Mouse (Mus musculus) ES-CJ7 (cell line): Measurements from ENCODE around the gene 6030458C11Rik.
"Not testable (repeated sequence)": the region's sequence is repeated elsewhere in the genome, so short reads cannot be mapped to it uniquely, and the experiment has no call there.

Source experiments
- DNase-seq: peaks from one replicate; pipeline ENCODE4 v3.0.0; 2011; ENCODE audit warnings: low read depth, low spot score

Gene 6030458C11Rik

DNA sequence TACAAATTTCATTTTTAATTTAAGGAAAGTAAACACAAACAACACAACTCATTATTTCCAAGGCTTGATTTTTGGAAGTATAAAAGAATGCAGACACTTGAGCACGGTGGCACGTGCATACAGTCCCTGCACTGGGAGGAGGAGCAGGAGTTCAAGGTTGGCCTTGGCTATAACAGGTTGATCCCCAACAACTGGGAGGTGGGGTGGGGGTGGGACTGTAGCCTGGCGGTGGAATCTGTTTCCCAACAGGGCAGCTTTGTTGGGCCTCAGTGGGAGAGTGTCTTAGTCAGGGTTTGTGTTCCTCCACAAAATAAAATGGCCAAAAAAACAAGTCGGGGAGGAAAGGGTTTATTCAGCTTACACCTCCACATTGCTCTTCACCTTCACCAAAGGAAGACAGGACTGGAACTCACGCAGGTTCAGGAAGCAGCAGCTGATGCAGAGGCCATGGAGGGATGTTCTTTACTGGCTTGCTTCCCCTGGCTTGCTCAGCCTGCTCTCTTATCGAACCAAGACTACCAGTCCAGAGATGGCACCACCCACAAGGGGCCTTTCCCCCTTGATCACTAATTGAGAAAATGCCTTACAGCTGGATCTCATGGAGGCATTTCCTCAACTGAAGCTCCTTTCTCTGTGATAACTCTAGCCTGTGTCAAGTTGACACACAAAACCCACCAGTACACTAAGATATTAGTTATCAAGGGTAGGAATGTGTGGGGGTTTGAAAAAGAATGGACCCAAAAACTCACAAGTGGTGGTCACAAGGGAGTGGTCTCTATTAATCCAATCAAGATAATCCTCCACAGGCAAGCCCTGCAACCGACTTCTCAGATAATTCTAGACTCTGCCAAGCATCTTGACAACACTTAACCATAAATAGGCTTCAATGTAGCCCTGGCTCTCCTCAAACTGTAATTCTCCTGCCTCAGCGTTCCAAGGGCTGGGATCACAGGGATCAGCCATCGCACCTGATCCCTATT lies 1.7 kb downstream of the 6030458C11Rik start:
- DNase-seq, result peak; percentile 28

DNA sequence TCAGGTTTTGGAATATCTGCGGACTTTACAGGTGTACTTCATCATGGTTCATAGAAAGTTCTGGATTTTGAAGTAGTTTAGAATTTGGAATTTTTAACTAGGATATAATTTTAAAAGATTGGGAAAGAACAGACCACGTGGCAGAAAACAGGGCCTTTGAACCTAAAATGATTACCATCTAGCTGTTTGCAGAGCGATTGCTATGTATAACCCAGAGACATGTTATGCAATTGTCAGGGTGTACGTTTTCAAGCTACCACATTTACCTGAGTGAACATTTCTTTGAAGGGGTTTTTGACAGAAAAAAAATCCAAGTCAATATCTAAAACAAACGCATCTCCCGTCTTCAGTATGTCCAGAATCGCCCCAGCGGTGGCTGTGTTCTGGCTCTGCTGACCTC lies 6.9 kb downstream of the 6030458C11Rik start:
- no peak for DNase-seq

DNA sequence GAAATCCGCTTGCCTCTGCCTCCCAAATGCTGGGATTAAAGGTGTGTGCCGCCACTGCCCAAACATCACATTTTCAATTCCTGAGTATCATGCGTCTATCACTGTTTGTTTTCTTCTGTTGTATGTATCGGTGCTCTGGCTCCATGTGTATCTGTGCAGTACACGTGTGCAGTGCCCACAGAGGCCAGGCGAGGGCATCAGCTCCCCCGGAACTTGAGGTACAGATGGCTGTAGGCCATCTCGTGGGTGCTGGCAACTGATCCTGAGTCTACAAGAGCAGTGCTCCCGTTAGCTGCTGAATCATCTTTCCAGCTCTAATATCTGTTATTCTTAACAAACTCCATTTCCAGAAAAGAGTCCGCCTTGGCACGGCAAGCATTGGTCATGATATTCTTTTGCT lies 11.8 kb downstream of the 6030458C11Rik start:
- DNase-seq, result peak; percentile 60

DNA sequence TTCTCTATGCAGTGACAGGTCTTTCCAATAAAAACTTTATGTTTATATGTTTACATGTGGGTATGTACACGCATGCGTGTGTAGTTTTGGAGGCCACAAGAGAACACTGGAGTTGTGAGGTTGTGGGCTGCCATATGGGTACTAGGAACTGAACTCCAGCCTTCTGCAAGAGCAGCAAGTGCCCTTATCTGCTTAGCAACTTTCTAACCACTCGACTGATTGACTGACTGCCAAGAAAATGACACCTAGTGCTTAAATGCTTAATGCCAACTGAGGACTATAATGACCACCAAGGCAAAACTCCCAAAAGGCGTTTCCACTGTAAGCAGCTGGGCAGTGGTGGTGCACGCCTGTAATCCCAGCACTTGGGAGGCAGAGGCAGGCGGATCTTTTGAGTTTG lies 15.1 kb downstream of the 6030458C11Rik start:
- DNase-seq, result no peak

DNA sequence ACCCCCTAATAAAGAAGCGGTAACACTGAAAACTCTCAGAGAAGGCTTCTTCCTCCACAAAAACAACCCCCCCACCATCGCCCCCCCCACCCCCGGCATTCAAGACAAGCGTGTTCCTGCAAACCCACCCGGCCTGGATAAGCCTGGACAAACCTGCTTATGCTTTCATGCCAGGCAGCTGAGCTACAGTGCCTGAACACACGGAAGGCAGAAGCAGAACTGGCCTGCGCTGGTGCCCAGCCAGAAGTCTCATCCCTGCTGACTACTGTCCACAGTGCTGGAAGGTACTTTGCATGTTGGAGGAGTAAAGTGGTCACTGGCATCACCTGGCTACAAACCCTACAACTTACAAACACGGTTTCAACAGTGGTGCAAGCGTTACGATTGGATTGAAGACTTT lies 17.4 kb downstream of the 6030458C11Rik start:
- no peak for DNase-seq

DNA sequence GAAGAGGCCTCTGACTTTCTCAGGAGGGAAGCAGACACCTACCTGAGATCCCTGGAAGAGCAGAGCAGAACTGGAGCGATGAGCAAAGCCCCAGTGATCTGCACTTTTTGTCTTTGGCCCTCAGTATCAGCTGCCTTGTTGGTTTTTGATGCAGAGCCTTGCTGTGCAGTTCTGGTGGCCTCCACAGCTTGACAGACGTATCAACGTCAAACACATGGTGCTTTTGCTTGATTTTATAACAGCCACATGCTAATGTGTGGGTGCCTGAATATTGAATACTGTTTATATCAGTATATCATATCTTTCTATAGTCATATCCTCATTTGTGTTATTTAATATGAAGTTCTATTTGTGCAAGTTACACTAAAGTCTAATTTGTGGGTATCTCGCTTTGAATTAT lies 19.4 kb downstream of the 6030458C11Rik start:
- DNase-seq, result no peak

DNA sequence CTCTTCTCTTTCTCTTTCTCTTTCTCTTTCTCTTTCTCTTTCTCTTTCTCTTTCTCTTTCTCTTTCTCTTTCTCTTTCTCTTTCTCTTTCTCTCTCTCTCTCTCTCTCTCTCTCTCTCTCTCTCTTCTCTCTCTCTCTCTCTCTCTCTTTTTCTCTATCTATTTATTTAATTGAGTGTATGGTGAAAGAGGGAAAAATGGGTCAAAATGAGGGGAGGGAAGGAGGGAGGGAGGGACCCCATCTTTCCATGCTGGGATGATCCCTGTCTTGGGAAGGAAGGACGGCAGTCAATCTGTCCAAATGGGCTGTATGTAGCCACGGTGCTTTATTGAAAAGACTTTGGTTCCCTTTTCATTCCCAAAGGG lies 23.3 kb downstream of the 6030458C11Rik start:
- not testable (repeated sequence) for DNase-seq

DNA sequence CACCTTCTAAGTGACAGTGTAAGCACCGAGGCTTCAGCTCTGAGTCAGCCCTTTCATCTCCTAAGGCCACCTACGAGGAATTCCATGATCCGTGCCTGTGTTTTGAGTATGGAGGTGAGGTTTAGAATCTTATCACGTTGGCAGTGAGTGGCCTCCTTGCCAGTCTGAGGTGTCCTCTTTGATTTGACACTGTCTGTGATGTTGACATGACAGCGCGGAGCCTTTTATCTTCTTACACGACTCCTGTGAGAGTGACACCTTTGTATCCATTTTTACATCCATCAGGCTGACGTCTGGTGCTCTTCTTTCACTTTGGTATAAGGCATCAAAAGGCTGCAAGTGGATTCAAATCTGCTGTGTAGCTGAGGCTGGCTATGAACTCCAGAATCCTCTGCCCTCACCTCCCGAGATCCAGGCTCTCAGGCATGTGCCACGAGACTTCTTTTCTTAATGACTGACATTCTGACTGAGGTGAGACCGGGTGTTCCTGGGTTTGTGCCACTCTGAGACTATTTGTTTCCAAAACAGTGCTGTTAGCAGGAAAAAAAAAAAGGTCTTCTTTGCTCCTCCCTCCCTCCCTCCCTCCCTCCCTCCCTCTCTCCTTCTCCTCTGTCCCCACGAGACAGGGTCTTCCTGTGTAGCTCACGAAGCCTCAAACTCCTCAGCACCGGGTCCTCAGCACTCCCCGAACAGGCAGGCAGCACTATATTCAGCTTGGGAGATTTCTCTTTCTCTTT lies 23.9 kb downstream of the 6030458C11Rik start:
- DNase-seq, result no peak

DNA sequence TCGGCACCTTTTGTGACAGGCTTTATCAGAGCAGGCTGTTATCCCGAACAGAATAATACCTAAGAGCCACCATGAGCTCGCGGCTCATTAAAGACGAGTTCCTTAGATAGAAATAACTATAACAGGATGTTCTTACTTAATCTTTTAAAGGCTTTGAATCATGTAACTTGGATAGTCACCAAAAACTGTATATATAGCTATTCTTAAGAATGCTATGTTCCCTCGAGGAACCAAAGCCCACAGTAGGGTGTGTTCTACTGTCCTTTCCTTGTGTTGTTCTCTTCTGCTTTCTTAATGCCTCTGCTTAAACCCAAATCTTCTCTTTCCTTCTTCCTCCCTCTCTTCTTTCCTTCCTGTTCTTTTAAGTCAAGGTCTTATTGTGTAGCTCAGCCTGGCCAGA lies 26.4 kb downstream of the 6030458C11Rik start:
- DNase-seq, result no peak

DNA sequence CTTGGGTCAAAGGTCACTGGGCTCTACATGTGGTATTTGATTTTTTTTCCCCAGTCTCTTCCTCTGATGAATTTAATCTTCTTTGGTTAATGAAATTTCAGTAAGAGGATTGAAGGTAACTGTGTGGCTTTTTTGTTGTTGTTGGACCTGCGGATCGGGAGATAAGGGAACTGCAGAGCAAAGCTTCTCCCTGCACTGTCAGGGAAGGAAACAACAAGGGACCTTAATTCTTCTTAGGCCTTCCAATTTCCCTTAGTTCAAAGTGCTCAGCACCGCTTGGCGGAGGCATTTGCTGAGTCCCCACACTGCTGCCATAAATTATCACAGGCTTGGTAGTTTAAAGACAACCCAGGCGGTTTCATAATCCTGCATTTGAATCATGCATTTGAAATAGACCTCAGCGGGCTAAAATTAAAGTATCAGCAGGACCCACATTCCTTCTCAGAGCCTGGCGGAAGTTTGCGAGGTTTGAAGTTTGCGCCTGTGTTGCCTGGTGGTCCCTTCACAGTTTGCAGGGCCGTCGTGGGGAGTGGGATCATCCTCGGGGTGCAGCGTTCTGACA lies 28.5 kb downstream of the 6030458C11Rik start:
- DNase-seq, result no peak

DNA sequence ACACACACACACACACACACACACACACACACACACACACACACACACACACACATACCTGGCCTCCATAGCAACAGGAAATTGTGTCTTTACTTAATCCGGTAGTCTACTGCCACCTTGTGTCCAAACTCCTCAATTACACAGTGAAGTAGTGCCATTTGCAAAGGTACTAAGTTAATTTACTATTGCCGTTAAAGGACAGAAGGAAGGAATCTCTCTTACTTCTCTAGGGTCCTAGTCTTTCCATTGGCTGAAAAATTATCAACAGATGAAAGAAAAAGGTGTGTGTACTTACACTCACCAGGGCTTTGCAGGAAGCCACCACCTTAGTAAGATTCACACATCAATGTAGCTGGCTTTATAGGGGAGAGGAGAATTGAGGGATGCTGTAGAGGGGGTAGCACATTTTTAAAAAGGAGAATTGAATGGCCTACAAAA lies 29.0 kb downstream of the 6030458C11Rik start:
- DNase-seq, result peak; percentile 92

DNA sequence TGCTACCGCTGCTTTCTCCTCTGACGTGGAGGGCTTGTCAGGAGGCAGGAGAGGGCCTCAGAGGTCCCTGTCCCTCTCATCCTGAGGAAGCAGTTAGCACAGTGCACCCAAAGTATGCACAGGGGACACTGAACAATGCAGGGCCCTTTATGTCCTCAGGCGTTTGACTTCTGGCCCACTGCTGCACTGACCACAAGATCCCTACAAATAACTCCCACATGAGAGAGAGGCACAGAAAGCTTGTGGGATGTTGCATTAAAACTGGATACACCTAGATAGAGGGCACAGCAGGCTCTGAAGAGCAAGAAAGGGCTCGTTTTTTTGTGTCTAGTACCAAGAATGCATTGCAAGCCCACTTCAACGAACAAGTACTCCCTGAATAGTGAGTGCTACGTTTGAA lies 30.1 kb downstream of the 6030458C11Rik start:
- DNase-seq, result no peak

DNA sequence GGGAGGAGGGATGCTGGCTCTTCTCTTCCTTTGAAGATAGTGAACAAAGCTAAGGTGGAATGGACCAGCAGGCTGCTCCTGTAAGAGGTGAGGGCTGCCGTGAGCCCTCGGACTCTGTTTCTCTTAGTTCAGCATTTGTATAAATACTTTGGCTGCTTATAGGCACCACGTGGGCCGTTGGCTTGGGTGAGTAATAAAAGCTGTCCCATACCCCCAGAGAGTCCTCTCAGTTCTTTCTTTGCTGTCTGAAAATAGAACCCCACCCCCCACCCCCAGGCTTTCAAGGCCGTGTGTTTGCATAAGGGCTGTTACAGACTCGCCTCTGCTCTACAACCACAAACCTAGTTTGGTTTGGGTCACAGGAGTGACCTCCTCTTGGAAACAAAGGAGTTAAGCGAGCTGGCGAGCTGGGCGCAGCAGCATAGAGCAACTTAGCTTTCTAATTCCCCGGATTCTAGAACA lies 35.0 kb downstream of the 6030458C11Rik start:
- DNase-seq, result peak; percentile 66

DNA sequence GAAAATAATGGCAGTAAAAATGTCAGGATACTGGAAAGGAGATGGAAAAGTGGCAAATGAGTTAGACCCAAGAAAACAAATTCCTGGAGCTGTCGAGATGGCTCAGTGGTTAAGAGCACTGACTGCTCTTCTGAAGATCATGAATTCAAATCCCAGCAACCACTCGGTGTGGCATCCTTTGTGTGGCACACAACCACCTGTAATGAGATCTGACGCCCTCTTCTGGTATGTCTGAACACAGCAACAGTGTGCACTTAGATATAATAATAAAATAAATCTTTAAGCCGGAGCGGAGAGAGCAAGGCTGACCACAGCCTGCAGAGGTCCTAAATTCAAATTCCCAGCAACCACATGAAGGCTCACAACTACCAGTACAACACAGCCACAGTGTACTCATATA lies 35.9 kb downstream of the 6030458C11Rik start:
- peak; percentile 25 for DNase-seq

DNA sequence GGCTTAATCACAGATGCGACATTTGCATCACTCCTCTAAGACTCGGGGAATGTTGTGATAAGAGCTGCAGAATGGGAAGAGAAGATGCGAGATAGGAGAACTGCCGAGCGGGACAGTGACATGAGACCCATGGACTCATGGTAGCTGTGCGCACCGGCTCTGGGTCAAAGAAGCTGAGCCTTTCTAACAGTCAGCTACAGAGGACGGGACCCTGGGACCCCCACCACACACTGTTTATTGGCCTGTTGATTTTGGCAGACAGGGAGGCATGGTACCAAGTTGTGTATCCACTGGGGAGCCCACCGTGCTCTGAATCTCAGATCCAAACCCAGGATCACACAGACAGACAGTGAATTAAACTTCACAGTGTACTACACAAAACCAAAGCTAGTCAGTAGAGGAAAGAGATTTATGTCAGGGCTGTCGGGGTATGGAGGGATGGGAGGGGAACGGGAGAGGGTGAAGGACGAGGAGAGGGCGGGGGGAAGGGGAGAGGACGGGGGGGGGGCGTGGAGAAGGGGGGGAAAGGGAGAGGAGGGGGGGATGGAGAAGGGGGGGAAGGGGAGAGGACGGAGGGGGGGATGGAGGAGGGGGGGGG lies 42.6 kb downstream of the 6030458C11Rik start:
- DNase-seq, result no peak

DNA sequence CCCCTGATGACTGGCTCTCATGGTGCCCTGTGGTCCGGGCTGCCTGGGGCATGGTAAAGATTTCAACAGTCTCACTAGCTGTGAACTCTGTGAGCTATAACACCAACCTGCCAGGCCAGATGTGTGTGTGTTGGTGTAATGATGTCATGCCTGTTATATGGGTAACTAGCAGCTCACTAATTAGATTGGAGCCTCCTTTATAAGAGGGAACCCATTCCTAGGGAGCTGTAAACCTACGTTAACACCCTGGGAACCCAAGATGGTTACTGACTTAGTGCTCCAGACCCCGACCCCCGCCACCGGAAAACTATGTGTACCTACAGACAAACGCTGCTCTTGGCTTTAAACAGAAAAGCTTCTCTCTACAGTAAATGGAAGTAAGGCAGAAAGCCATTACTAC lies 43.2 kb downstream of the 6030458C11Rik start:
- no peak for DNase-seq

DNA sequence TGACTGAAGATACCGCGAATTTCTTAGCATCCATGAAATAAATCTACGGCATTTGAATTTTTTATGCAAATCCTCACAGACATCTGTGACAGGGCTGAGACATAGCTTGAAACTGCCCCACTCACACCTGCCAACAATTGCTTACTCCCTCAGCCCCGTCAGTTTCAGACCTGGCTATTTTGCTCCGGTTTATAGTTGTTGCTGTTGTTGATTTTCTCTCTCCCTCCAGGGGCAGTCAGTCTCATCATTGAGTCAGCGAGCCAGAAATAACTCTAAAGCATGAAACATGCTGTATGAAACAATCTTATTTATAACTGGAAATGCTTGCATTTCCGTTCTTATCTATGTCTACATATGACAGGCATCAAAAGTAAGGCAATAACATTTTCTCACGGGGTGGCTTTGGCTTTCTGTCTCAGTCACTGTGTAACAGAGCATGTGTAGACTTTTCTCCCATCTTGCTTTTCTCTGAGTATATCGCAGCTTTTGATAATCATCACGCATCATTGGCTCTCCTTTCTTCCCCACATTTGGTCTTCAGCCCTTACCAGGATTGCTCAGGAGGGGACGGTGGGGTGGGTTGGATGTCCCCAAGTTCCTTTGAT lies 50.2 kb downstream of the 6030458C11Rik start:
- no peak for DNase-seq

DNA sequence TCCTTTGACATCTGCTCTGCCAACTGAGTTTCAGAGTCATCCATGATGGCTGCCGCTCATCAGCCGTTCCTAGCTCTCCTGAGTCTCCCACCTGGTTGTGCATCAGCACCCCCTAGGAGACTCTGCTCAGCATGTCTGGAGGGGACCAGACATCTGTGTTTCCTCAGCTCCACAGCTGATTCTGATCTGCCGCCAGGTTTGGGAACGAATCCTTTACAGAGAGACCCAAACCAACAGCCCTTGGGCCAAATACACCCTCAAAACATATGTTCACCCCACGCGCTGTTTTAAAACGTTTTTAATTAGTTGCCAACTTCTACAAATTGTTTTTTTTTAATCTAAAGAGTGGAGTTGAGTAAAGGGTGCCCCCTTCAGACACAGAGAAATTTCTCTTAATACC lies 53.5 kb downstream of the 6030458C11Rik start:
- peak; percentile 36 for DNase-seq

DNA sequence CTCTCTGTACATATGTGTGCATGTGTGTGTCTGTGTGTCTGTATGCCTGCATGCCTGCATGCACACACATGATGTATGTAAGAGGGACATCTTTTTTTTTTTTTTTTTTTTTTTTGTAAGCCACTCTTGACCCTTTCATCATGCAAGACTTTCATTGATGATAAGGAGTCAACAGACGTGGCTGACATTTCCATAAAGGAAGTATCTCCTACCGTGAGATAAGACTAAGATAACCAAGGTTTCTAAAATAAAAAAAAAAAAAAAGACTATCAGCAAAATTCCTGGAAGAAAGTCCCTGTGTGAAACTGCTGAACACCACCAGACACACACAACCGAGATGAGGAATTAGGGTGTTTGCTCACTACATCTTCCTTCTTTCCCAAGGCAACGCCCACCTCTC lies 57.6 kb downstream of the 6030458C11Rik start:
- DNase-seq, result no peak

DNA sequence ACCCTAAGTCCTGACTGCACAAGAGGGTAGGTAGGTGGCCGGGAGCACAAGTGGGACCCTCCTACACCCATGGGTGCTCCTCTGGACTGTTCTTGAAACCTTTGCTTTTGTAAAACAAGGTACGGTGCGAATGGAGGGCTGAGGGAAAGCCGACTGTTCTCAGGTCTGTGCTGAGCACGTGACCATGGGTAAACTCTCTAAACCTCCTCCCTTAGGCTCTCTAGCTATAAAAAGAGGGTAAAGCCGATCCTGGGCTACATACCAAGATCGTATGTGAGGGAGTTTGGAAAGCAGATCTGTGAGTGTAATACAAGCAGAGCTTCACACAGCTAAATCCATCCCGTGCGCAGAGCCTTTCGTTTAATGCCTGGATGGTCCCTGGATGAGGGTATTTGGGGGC lies 61.3 kb downstream of the 6030458C11Rik start:
- DNase-seq, result no peak

DNA sequence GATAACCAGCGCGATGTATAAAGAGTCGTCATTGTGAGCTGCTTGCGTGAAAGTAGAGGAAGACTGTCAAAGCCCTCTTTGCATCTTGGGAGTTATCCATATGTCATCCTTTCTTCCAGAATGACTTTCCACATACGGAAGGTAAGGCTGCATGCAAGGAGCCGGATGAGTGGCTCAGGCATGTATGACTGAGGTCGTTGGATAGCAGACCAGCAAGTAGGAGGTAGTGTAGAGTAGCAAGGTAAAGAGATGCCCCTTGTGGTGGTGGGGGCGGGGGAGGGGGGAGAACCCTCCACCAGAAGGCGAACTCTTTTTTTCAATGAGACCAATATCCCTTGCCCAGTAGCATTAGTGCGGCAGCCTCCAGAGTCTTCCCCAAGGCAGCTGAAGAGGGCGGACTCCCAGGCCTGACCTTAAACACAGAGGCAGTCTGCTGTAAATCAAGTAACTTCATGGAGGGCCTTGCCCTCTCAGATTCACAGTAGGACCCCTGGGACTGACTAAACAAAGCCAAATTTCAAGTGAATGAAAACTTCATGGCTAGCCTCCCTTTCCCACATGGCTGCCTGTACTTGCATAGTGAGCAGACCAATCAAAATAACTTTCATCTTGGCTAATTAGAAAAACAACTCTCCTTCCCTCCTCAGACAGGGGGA lies 62.1 kb downstream of the 6030458C11Rik start:
- DNase-seq, result no peak
